Mouse (Mus musculus): ENCODE measurements around the gene Arl14.
"Not testable (repeated sequence)": the region's sequence is repeated elsewhere in the genome, so short reads cannot be mapped to it uniquely, and the experiment has no call there.

Gene Arl14

DNA sequence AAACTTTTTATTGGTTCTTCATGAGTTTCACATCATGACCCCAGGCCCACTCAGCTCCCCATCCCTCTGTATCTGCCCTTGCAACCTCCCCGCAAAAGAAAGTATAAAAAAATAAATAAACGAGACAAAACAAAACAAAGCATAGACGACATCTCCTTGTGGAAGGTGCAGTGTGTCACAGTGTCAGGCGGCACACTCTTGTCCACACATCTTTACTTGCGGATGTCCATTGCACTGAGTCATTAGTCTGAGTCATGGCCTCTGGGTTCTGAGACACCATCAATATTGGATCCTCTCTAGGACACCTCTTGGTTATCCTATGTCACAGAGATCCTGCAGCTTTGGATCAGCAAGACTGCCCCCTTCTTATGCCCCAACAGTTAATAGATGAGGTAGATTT, 7.7 kb upstream of the Arl14 start:
- no peak for DNase-seq

DNA sequence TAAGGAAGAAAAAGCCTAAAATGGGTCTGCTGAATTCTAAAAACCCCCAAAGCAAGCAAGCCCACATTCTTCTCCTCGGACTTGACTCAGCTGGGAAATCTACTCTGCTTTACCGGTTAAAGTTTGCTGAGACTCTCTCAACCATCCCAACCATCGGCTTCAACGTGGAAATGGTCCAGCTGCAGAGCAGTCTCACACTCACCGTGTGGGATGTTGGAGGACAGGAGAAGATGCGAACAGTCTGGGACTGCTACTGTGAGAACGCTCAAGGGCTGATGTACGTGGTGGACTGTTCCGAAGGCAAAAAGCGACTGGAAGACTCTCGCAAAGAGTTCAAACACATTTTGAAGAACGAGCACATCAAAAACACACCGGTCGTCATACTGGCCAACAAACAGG, 282 bp downstream of the Arl14 start:
- no peak for DNase-seq

DNA sequence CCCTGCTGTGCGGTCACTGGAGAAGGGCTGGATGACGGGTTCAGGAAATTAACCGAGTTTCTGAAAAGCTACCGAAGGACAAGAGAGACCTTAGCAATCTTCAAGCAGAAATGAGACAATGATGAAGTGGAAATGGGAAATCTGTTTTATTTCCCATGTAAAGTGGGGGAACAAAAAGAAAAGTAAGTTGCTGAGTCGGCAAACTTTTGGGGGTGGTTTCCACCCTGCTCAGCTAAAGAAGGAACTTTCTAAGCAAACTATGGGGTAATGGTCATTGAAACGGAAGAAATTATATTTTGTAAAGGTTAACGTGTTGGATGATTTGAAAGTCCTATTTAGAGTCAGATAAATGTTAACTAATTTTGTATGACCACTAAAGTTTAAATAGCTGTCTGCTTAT, 768 bp downstream of the Arl14 start:
- DNase-seq: no peak

DNA sequence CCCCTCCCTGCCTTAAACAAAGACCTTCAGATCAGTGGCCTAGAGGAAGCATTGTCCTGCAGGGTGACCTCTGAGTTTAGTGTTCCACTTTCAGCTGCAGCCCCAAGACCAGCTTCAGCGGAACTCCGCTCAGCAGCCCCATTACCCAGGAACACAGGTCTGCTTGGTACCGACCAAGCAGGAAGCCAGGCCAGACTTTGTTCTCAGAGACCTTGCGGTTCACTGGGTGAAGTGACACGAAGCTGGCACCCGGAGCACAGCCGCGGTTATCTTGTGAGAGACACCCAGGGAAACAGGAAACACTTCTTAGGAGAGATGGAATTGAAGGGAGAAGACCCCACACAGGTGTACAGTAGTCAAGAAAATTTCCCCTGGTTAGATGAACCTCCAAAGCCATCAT, 1.4 kb downstream of the Arl14 start:
- DNase-seq: no peak

DNA sequence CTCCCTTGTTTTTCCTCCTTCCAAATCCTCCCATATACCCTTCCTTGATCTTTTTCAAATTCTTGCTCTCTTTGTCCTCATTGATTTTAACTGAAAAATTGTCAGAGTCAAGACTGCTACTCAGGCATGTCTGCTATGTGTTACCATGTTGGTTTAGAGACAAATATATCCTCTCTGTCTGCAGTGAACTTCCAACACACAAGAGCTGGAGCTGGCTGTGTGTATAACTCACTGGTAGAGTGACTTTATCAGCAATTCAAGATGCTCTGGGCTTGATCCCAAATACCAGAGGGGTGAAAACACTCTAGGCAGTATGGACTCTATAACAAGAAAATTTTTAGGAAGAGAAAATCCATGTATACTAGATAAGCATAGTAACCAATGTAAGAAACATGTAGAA, 2.8 kb downstream of the Arl14 start:
- DNase-seq: no peak

DNA sequence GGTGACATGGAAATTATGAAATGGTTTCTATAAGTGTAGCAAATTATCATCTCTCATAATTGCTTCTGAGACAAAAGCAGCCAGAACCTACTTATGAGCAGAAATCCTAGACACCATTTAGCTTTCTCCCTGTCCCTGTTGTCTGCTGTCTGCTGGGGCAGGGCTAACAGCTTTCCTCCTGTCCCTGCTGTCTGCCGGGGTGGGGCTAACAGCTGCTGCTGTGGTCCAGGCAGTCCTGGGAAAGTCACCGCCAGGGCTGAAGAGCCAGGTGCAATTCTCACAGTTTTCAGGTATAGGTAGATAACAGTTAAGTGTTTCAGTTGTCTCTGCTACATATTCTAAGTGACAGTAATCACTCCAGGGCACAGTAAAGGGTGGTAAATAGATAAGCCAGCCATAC, 4.3 kb downstream of the Arl14 start:
- no peak for DNase-seq

DNA sequence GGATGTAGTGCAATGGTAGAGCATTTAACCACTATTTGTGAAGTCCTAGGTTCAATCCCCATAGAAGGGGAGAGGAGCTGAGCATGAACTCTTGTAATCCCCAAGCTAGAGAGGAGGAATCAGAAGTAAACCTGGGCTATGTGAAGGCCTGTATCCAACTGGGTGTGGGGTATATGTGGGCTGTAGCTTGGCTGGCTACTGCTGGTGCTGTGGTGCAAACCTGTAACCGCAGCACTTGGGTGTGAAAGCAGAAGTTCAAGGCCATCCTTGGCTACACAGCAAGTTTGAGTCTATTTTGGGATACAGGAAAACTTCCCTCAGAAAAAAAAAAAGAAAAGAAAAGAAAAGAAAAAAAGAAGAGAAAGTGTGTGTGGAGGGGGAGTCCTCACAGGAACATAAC, 5.8 kb downstream of the Arl14 start:
- no peak for DNase-seq

DNA sequence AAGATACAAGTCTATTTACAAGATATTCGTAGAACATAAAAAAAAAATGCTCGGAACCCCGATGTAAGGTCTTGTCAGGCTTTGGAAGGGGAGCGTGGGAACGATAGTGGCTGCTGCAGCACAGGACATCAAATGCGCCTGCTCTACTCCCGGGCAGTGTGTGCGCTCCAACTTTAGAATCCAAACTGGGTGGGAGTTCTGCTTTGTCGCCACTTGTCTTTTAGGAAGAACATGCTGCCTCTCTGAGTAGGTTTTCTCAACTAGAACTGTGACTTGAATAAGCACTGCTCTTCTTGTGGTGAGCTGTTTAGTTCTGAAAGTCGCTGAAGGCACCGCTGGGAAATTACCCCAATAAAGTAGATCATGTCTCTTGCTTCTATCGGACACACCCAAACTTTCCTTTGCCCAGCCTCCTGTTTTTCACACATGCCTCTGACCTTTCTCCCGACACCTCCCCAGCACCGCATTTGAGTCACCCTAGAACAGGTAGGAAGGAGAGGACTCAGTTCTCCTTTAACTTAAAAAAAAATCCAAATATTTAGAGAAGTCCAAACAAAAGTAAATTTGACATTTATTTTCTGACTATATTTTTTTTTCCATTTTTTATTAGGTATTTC, 9.4 kb downstream of the Arl14 start:
- no peak for DNase-seq

DNA sequence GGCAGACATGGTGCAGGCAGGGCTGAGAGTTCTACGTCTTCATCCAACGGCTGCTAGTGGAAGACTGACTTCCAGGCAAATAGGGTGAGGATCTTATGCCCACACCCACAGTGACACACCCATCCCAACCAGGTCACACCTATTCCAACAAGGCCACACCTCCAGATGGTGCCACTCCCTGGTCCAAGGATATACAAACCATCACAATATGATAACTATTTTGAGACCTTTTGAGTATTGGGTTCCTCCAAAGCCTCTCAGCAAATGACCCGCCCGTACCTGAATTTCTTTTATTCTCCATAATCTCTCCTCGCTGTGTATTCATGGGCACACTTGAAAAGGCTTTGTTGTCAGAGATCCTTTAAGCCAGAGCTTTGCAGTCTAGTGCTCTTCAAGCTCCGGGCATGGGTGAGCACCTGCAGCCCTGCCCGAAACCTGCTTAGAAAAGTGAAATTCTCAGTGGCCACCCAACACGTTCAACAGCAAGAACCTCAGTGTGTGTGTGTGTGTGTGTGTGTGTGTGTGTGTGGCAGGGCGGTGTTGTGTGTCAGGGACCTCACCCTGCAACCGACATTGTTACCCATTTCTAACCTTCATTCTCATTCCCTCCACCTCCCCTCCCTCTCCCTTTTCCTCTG, 11.5 kb downstream of the Arl14 start:
- not testable (repeated sequence) for DNase-seq

DNA sequence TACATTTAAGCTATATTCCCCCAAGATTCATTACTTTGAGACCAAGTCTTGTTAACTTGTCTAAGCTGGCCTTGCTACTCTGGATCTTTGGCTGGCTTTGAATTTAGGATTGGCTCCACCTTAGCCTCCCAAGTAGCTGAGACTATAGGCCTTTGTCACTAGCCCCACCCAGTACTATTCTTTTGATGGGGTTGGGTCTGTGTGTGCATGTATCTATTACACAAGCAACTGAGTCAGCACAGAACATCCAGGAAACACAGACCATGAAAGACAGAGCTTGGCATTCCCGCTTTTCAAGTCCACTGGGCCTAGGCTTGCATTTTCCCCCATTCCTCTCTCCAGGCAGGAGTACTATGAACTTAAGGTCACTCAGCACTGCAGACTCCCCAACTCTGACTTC, 12.3 kb downstream of the Arl14 start:
- no peak for DNase-seq

DNA sequence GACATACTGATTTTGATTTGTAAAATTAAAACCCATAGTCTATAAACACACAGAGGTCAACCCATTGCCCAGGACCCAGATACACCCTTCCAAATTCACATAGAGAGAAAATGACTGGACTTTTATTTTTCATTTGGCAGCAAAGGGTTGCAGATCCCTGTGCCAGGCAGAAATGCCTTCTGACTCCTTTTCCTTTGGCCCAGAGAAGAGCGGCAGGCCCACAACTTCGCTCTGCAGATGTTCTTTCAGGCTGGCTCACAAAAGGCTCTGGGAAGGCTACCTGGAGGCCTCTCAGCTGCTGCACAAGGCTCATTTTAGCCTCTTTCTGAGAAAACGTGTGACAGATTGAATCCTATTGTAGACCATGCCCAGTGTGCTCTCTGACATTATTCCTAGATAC, 13.6 kb downstream of the Arl14 start:
- no peak for DNase-seq

DNA sequence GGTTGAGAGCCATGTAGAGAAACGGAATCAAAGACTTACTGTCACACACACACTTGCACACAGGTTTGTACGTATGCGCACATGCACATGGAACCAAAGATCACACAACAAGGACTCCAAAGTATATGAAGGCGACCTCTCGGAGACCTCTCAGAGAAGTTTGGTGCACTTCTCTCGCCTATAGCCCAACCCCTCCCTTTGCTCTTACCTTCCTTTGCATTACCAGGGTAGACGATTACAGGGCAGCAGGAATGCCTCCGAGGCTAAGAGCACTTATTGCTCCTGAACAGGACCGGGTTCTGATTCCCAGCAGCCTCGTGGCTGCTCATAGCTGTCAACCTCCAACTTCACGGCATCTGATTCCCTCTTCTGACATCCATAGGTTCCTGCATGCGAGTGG, 14.3 kb downstream of the Arl14 start:
- no peak for DNase-seq

DNA sequence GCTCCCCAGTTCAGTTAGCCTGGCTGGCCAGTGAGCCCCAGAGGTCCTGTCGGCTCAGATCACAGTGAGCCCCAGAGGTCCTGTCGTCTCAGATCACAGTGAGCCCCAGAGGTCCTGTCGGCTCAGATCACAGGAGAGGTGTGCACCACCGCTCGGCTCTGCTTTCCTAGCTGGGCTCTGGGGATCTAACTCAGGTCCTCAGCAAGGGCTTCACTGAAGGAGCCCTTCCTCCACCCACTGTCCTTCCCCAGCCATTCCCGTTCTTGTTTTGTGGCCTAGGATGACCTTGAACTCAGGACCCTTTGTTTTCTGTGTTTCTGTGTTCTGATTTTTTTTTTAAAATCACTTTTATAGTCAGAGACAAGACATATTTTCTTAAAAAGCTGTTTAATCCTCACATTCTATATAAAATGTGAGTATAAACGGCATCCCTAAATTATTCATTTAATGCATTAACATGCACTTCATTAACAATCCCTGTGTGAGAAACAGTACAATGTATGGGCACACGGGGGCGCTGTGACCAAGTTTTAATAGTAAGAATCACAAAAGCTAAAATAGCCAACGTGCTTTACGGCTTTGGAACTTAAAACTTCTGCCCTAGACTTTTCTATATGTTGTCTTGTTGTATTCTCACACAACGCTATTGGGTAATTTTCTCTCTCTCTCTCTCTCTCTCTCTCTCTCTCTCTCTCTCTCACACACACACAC, 16.1 kb downstream of the Arl14 start:
- peak; percentile 62 for DNase-seq

DNA sequence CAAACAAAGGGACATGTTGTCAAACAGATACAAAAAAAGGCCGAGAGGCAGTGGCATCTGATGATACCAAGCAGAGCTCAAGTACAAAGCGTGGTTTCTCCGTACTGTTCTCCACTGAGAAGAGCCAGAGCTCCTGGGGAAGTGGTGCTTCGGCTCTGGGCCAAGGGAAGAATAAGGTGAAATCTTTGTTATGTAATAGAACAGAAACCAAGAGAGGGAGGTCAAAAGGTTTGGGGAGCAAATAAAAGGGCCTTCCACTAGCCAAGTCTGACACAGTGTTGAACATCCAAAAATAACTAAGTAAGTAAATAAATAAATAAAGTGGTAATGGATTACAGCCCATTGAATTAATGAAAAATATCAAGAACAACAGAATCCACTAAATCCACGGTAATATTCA, 17.0 kb downstream of the Arl14 start:
- no peak for DNase-seq

DNA sequence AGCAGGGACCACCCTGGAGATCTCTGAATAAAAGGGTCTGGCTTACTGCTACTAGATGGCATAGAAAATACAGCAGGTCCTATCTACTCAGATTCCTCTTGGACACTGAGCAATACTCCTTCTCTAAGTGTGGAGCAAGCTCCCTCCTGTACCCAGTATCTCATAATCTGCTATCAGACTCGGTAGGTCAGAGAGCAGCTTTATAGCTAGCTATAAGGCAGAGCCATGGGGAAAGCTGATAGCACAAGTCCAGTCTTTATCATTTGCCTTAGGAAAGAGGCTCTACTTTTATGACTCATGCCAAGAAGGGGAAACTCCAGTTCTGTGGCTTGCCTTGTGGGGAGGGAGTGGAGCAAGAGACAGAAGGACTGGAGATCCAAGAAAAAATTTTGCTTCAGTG, 18.8 kb downstream of the Arl14 start:
- no peak for DNase-seq

DNA sequence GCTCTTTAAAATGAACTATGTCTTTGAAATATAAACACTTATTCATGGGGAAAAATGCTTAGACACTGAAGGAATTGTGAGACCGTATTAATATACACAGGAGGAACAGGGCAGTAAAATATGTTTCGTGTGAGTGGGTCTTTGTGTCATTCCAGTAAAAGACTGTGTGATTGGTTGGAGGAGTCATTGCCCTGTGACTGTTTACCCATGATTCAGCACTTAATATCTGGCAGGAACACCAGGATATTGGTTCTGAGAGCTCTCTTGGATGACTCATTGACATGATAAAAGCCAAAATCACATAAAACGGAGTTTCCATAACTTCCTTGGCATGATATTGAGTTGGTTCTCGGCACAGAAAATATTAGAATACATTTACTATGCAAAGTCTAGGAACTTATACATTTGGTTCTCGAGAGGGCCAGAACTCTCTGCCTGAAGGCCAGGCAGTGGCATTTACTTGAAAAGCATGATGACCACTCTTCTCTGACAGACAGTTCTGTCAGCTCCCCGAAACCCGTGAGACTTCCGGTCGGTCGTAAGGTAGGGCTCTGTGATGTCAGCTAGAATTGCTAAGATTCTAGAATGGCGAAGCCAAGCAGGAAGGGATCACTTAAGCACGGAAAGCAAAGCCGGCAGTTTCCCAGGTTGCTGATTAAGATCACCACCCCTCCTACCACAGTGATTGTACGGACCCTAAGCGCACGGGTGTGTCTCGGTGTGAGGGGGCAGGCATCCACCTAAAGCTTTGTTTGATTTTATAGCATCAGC, 31.1 kb downstream of the Arl14 start:
- no peak for DNase-seq

DNA sequence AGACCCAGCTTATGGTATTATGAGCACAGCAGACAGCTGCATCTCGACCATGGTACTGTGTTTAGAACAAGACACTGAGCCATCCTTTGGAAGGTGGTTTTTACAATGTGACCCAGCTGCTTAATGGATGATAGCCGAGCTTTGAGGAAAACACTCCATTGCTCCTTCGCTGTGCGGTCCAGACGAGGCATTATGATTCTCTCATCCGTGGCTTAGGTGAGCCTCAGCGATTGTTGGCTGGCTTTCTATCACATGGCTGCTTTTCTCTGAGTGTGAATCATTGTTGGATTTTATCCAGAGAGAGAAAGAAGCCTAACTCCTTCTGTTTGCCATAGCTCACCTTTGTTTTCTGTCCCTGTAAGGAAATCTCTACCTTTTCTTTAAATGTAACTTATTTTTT, 32.5 kb downstream of the Arl14 start:
- DNase-seq: no peak

DNA sequence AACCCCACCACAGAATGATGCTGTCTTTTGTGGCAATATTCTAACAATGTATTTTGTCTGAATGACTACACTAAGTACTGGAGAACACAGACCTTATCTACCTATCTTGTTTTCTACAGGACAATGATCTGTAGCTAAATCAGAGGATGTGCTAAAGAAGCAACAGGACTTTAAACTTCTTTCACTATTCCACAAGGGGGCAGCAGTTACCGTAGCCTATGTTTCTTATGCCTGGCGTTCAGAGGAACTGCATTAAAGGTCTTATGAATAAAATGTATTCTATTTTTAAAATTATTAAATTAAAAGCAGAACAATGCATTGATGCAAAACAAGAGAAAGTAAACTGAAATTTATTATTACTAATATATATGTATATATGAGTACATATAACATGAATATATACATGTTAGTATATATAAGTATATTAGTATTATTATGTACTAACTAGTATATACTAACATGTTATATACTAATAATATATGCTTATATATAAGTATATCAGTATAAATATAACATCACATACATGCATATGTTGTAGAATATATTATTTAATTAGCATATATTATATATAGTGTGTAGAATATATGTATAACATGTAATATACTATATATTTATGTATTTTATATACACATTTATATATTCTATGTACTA, 35.0 kb downstream of the Arl14 start:
- DNase-seq: peak; percentile 49

DNA sequence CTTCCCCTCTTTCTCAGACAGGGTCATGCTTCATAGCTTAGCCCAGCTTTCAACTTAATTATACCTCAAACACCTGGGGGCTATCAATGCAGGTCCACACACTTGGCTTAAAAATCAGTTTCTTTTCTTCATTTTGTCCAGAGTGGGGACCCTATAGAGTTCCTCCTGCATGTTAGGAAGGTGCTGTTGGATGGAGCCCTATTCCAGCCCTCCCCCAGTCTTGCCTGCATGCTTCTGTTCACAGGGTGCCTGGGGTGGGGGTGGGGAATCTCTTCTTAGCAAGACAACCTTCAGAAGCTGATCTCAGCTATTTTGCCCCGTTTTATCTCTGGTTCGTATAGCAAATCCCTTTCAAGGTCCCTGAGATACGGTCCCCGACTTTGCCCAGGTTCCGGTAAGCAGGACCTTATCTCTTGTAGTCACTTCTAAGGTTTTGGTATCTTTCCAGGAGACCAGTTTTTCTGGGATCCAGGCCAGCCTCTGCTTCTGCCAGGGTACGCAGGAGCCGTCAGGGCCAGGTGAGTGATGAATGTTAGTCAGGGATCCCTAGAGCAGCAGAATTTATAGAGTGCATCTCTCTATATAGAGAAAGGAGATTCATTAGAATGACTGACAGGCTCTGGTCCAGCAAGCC, 40.9 kb downstream of the Arl14 start:
- no peak for DNase-seq

DNA sequence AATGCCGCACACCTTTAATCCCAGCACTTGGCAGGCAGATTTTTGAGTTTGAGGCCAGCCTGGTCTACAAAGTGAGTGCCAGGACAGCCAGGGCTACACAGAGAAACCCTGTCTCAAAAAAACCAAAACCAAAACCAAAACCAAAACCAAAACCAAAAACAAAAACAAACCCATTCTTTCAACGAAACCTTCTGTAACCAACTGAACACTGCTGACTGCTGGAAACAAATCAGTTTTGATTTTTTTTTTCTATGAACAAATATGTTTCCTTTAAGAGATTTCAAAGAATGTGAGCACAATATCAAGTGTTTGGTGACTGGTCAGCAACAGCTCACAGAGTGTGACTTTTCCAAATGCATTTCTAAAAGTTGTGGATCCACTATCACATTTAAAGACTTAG, 42.1 kb downstream of the Arl14 start:
- not testable (repeated sequence) for DNase-seq

DNA sequence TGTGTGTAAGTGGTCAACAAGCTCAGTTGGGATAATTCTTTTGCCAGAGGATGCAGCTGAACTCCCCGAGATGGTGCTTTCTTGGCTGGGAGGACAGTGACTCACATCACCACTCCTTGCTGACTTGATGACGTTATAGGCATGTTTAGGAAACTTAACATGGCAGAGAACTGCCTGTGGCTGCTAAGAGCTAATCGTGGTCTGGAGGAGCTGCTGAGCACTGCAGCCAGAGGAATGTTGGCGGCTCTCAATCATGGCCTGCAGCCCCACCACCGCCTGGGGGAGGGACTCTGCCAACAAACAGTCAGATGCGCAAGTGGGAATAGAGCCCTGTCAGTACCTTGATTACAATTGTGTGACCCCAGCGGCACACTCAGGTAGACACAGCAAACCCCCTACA, 49.6 kb downstream of the Arl14 start:
- no peak for DNase-seq

Measured in thymus, postnatal 25 days (tissue).